Mouse (Mus musculus) heart, postnatal 4 days (tissue): ENCODE results near the gene Hoxa7. TPM values are rescaled to one million over a fixed set of nuclear protein-coding genes. Genes with fewer than 3 reads are reported as not detected.

Experiments used
- DNase-seq: peaks from one replicate; pipeline ENCODE4 v3.0.0; 2021
- total RNA-seq, 2 experiments: library from RNA; stranded (reverse); gene quantifications; 2 replicates each; pipeline ENCODE4 v1.2.3; 2021

Hoxa7 gene
- total RNA-seq, 2 experiments from 2014 or later, result 0.20 TPM; not detected in 1

DNA sequence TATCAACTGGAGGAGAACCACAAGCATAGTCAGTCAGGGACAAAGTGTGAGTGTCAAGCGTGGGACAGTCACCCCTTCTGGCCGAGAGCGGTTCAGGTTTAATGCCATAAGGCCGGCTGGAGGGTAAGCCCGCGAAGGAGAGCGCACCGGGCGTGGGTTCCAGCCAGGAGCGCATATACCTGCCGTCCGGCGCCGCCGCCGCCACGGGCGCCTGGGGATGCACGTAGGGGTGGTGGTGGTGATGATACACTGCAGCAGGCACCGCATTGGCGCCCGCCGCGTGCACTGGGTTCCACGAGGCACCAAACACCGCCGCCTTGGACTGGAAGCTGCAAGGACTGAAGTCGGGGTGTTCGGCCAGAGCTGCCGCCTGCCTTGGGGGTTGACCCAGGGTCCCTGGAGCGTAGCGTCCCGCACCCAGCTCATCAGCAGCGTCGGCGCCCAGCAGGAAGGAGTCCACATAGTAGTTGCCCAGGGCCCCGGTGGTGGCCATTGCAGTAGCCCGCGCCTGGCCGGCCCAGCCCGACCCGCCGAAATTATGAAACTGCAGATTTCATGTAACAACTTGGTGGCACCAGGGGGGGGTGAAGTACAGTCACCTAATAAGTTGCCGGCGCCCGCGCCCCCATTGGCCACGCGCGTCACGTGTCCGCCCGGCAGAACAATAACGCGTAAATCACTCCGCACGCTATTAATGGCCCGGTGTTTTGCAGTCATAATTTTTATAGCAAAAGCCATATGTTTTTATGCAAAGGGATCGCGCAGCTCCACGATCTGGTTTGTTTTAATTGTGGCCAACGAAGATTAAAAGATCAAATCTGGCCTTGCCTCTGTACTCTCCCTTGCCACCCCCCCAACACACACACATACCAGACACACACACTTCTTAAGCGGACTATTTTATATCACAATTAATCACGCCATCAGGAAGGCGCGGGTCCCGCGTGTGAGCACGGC lies 4.2 kb upstream of the Hoxa7 start:
- DNase-seq, result no peak

- DNase-seq, result no peak
Measured at GRCm38 (mm10) chr6:52224895-52225611, 3.4 kb upstream of the Hoxa7 start.

DNA sequence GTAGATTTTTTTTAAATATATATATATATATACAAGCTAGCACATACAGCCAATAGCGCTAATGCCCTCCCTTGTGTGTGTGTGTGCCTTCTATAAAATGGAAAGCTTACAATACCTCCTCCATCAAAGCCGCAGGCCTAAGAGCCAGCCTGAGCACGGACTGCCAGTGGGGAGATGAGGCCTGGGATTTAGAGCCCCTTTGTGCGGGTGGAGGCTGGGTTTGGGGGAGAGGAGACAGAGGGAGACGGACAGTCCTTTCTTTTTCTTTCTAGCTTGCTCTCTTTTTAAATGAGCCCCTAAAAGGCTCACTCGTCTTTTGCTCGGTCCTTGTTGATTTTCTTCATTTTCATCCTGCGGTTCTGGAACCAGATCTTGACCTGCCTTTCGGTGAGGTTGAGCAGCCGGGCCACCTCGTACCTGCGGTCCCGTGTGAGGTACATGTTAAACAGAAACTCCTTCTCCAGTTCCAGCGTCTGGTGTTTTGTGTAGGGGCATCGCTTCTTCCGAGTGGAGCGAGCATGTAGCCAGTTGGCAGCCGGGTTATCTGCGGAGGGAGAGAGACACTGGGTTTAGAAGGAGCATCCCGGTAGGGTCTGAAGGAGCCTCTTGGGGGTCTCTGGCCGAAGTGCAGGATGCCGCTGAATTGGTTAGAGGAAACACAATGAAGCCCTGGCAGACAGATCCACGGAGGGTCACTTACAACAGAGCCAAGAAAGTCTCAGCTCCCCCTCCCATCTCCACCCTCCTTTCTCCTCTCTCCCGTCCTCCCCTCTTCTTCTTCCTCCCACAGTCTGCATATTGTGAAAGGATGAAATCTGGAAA lies 2.5 kb upstream of the Hoxa7 start:
- no peak for DNase-seq

DNA sequence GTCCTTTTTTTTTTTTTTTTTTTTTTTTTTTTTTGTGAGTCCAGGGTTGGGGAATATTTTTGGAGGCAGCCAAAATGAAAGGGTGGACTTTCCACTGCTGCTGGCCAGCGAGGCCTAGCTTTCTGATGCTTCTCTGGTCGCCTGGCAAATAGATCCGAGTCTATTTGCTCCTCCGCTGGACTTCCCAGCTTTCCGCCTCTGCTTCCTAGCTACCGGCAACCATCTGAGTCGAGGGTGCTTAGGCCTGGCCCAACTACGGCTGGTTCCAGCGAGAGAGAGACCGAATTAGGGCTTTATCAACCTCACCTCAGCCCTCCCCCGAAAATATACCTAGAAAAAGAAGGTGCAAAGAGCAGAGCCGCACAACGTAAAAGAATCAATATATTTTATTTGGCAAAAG lies 1.1 kb upstream of the Hoxa7 start:
- DNase-seq, result no peak

GRCm38 (mm10) chr6:52221993-52222685 lies 485 bp upstream of the Hoxa7 start:
- no peak for DNase-seq

- DNase-seq, result no peak
Measured at GRCm38 (mm10) chr6:52220865-52221310, 766 bp downstream of the Hoxa7 start.

DNA sequence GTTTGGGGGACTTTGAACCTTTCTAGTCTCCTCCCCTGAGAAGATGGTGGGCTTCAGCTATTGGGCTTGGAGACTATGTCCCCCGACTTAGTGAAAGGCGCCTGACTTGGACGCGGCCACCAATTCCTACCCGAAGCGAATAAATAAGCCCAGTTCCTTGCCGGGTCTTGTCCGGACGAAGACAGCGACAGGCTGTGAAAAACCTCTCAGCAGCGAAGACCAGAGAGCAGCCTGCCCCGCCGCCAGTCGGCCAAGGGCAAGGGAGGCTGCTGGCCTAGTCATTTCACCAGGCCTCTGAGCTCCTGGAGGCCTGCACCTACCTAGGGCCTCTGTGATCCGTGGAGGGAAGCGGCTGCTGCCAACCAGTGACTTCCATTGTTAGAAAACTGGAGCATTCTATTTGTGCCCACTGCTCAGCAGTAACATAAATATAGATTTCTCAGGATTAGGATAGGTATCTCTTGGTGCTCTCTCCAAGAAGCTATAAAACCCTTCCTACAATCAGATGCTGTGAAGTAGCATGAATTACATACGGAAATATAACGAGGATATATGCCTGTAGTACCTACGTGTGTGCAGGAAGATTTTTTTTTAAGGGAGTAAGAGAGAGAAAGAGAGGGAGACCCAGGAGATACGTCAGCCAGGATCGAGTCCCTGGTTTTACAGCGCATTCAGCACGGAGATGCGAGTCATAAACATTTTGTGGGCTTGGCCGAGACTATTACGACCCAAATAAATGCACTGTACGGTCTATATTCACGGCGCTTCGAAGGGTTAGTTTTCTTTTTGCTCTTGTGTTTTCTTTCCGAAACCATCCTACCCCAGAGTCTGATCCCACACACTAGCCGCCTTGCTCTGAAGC lies 1.4 kb downstream of the Hoxa7 start:
- no peak for DNase-seq

GRCm38 (mm10) chr6:52219234-52219942 lies 2.3 kb downstream of the Hoxa7 start:
- DNase-seq, result no peak

- DNase-seq, result no peak
Measured at GRCm38 (mm10) chr6:52218643-52219215, 2.9 kb downstream of the Hoxa7 start.

GRCm38 (mm10) chr6:52217895-52218642 lies 3.6 kb downstream of the Hoxa7 start:
- no peak for DNase-seq

- no peak for DNase-seq
Measured at GRCm38 (mm10) chr6:52217459-52217768, 4.2 kb downstream of the Hoxa7 start.

GRCm38 (mm10) chr6:52216691-52217458 lies 4.8 kb downstream of the Hoxa7 start:
- no peak for DNase-seq

GRCm38 (mm10) chr6:52215771-52216535 lies 5.7 kb downstream of the Hoxa7 start:
- peak; percentile 6 for DNase-seq

DNA sequence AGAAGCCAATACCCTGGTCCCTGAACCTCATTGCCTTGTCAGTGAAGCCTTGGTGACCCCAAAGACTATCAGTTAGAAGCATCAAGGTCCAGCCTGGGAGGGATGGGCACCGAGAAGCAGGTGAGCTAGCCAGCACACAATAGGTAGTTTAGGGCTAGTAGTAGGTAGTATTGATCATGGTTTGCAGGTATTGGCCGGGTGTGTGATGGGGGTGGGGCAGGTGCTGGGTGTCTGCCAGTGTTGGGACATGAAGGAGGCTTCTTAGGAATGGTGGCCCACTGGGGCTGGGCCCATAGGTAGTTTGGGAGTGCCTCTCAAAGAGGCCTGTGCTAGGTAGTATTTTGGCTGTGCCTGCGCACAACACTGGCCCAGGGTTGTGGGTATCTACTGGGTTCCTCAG lies 6.6 kb downstream of the Hoxa7 start:
- DNase-seq, result no peak

DNA sequence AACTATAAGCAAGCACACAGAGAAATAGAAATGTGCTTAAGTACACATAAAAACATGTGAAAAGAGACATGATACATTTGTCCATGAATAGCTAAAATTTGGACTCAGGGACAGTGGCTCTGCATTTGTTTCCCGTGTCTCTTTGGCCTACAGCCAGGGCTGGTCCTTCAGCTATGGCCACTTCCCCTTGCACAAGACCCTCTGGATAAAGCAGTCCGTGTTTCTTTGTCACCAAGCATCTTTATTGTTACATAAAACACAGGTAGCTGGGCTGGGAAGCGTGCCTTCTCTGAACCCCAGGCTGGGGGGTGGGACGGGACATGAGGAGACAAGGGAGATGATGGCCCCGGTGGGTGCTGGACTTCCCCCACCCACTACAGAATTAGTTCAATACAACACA lies 7.4 kb downstream of the Hoxa7 start:
- no peak for DNase-seq

DNA sequence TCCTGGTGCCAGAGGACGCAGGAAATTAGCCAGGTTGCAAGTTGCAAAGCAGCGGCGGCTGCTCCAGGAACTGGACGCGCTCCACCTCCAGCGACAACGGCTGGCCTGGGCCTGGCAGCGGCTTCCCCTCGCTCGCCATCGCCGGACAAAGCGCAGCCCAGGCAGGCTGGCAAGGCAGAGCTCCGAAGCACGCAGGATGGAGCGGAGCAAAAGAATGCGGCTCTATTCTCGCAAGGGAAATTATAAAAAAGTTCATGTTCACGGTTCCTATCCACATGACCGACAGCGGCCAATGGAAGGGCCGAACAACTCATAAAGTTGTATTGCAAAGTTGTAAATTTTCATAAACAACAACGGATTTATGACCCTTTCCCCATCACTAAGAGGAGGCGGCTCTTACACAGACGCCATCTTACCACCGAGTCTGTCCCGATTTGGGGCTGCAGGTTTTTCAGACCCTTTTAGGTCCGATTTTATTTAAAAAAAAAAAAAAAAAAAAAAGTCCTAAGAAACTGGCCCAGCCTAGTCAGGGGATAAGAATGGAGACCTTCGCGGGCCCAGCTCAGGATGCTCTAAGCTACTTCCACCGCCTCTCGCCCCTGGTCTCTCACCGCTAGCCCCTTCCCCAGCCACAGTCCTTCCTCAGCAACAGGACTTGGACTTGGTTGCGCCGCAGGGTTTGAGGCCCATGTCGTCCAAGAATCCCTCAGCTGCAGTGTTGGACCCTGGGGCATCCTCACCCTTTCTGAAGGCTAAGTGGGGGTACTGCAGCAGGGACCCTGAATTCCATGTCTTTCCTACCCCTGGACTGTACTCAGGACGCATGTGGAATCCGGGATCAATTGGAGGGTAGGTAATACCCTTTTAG lies 8.3 kb downstream of the Hoxa7 start, which contains the start of the genes Hoxa3 and Gm28308:
Gene Hoxa3 (minus strand): TSS at position 218 of the 868 bp plus-strand sequence.
Gene Gm28308 (minus strand): TSS at position 221 of the 868 bp plus-strand sequence.
- DNase-seq, result no peak
